Mouse (Mus musculus): ENCODE measurements around the gene Mfsd12. TPM values are rescaled to one million over a fixed set of nuclear protein-coding genes. Genes with fewer than 3 reads are reported as not detected.
A peak's percentile ranks its signal among the peaks of the same experiment; 100 is the strongest.

The Mfsd12 gene
- polyA plus RNA-seq, 1 experiment from 2014 or later: 6.9 TPM

GRCm38 (mm10) chr10:81319330-81319699 lies 38.0 kb upstream of the Mfsd12 start:
- Histone ChIP-seq H3K27me3 (replicated peaks; ENCODE audit: control insufficient read depth, insufficient read depth, low read length) (no peaks in the 10 kb centered on the region), H3K4me3 (ENCODE audit: low read depth, low read length) (peak overlapping the region; percentile 97), H3K9ac (ENCODE audit: low read length) (peak overlapping the region; percentile 37), H3K4me1 (replicated peaks; ENCODE audit: control insufficient read depth, insufficient read depth, low read length) (peaks cover 31% of the 10 kb centered on the region), H3K27ac (ENCODE audit: low read depth) (peak overlapping the region; percentile 88; the same call in 1 of the 2 replicates), H3K36me3 (ENCODE audit: control insufficient read depth, insufficient read depth, low read length) (peaks cover 47% of the 10 kb centered on the region), H3K4me2 (ENCODE audit: low read length) (peak overlapping the region; percentile 72), H3K9me3 (ENCODE audit: control insufficient read depth, low read length) (no peaks in the 10 kb centered on the region)
- no peak for DNase-seq (ENCODE audit: low spot score)
- no peak for ATAC-seq (replicated peaks; ENCODE audit: low FRiP score, low TSS enrichment, low read depth)
- 38% methylated on average over 8 of the region's 8 CpGs for WGBS

- DNase-seq (ENCODE audit: low spot score): peak; percentile 99
- Histone ChIP-seq H3K9me3 (ENCODE audit: control insufficient read depth, low read length) (no peaks in the 10 kb centered on the region), H3K9ac (ENCODE audit: low read length) (peak overlapping the region; percentile 37), H3K27me3 (replicated peaks; ENCODE audit: control insufficient read depth, insufficient read depth, low read length) (no peaks in the 10 kb centered on the region), H3K4me3 (ENCODE audit: low read depth, low read length) (peak overlapping the region; percentile 97), H3K36me3 (ENCODE audit: control insufficient read depth, insufficient read depth, low read length) (peaks cover 47% of the 10 kb centered on the region), H3K4me1 (replicated peaks; ENCODE audit: control insufficient read depth, insufficient read depth, low read length) (peaks cover 31% of the 10 kb centered on the region), H3K4me2 (ENCODE audit: low read length) (peak overlapping the region; percentile 72), H3K27ac (ENCODE audit: low read depth) (peak overlapping the region; percentile 88)
- no peak; the same call in none of the 2 replicates for ATAC-seq (replicated peaks; ENCODE audit: low FRiP score, low TSS enrichment, low read depth)
- under 1% methylated on average over 38 of the region's 38 CpGs for WGBS
Observed at GRCm38 (mm10) chr10:81319741-81320549, 37.3 kb upstream of the Mfsd12 start.

GRCm38 (mm10) chr10:81320550-81321347 lies 36.5 kb upstream of the Mfsd12 start, which contains the start of gene Cactin:
Gene Cactin (plus strand): TSS chr10:81321103.
- H3K4me2 ChIP-seq (ENCODE audit: low read length): peak within 1 kb of the TSS; percentile 94
- WGBS: under 1% methylated on average over 68 of the region's 68 CpGs
- H3K27ac ChIP-seq (ENCODE audit: low read depth): peak within 1 kb of the TSS; percentile 88
- H3K27me3 ChIP-seq (replicated peaks; ENCODE audit: control insufficient read depth, insufficient read depth, low read length): no peaks in the 10 kb centered on the region
- no peaks in the 10 kb centered on the region for H3K9me3 ChIP-seq (ENCODE audit: control insufficient read depth, low read length)
- ATAC-seq (replicated peaks; ENCODE audit: low FRiP score, low TSS enrichment, low read depth) (peak; percentile 91), DNase-seq (ENCODE audit: low spot score) (peak; percentile 98)
- peak within 1 kb of the TSS; percentile 89 for H3K9ac ChIP-seq (ENCODE audit: low read length)
- peaks cover 47% of the 10 kb centered on the region for H3K36me3 ChIP-seq (ENCODE audit: control insufficient read depth, insufficient read depth, low read length)
- H3K4me1 ChIP-seq (replicated peaks; ENCODE audit: control insufficient read depth, insufficient read depth, low read length): peaks cover 31% of the 10 kb centered on the region
- H3K4me3 ChIP-seq (ENCODE audit: low read depth, low read length): peak within 1 kb of the TSS; percentile 97

- Histone ChIP-seq H3K4me3 (ENCODE audit: low read depth, low read length) (peak overlapping the region; percentile 97), H3K36me3 (ENCODE audit: control insufficient read depth, insufficient read depth, low read length) (peaks cover 48% of the 10 kb centered on the region), H3K4me2 (ENCODE audit: low read length) (peak overlapping the region; percentile 94), H3K27me3 (replicated peaks; ENCODE audit: control insufficient read depth, insufficient read depth, low read length) (no peaks in the 10 kb centered on the region), H3K9ac (ENCODE audit: low read length) (peak overlapping the region; percentile 89), H3K9me3 (ENCODE audit: control insufficient read depth, low read length) (no peaks in the 10 kb centered on the region), H3K27ac (ENCODE audit: low read depth) (peak overlapping the region; percentile 88), H3K4me1 (replicated peaks; ENCODE audit: control insufficient read depth, insufficient read depth, low read length) (peaks cover 29% of the 10 kb centered on the region)
- peak; percentile 0; the same call in 1 of the 2 replicates for ATAC-seq (replicated peaks; ENCODE audit: low FRiP score, low TSS enrichment, low read depth)
- 3% methylated on average over 20 of the region's 20 CpGs for WGBS
- no peak for DNase-seq (ENCODE audit: low spot score)
Observed at GRCm38 (mm10) chr10:81321436-81321835, 35.9 kb upstream of the Mfsd12 start.

- no peak overlapping the region for H3K9ac ChIP-seq (ENCODE audit: low read length)
- H3K4me2 ChIP-seq (ENCODE audit: low read length): no peak overlapping the region
- no peak for ATAC-seq (replicated peaks; ENCODE audit: low FRiP score, low TSS enrichment, low read depth)
- H3K27me3 ChIP-seq (replicated peaks; ENCODE audit: control insufficient read depth, insufficient read depth, low read length): no peaks in the 10 kb centered on the region
- no peak overlapping the region for H3K27ac ChIP-seq (ENCODE audit: low read depth)
- DNase-seq (ENCODE audit: low spot score): no peak
- H3K4me1 ChIP-seq (replicated peaks; ENCODE audit: control insufficient read depth, insufficient read depth, low read length): peaks cover 22% of the 10 kb centered on the region
- H3K9me3 ChIP-seq (ENCODE audit: control insufficient read depth, low read length): no peaks in the 10 kb centered on the region
- 94% methylated on average over 27 of the region's 27 CpGs for WGBS
- peaks cover 57% of the 10 kb centered on the region for H3K36me3 ChIP-seq (ENCODE audit: control insufficient read depth, insufficient read depth, low read length)
- H3K4me3 ChIP-seq (ENCODE audit: low read depth, low read length): peak overlapping the region; percentile 97; the same call in 1 of the 2 replicates
Observed at GRCm38 (mm10) chr10:81322444-81322843, 34.8 kb upstream of the Mfsd12 start.

- Histone ChIP-seq H3K9me3 (ENCODE audit: control insufficient read depth, low read length) (no peaks in the 10 kb centered on the region), H3K27ac (ENCODE audit: low read depth) (no peak overlapping the region), H3K27me3 (replicated peaks; ENCODE audit: control insufficient read depth, insufficient read depth, low read length) (no peaks in the 10 kb centered on the region), H3K36me3 (ENCODE audit: control insufficient read depth, insufficient read depth, low read length) (peaks cover 54% of the 10 kb centered on the region), H3K4me1 (replicated peaks; ENCODE audit: control insufficient read depth, insufficient read depth, low read length) (peaks cover 25% of the 10 kb centered on the region), H3K4me3 (ENCODE audit: low read depth, low read length) (no peak overlapping the region), H3K4me2 (ENCODE audit: low read length) (no peak overlapping the region), H3K9ac (ENCODE audit: low read length) (no peak overlapping the region)
- no peak for ATAC-seq (replicated peaks; ENCODE audit: low FRiP score, low TSS enrichment, low read depth)
- 93% methylated on average over 23 of the region's 23 CpGs for WGBS
- no peak for DNase-seq (ENCODE audit: low spot score)
Observed at GRCm38 (mm10) chr10:81323141-81323775, 34.0 kb upstream of the Mfsd12 start.

- no peak for ATAC-seq (replicated peaks; ENCODE audit: low FRiP score, low TSS enrichment, low read depth)
- no peak for DNase-seq (ENCODE audit: low spot score)
- WGBS: 91% methylated on average over 18 of the region's 18 CpGs
- peaks cover 30% of the 10 kb centered on the region for H3K4me1 ChIP-seq (replicated peaks; ENCODE audit: control insufficient read depth, insufficient read depth, low read length)
- no peak overlapping the region for H3K27ac ChIP-seq (ENCODE audit: low read depth)
- no peak overlapping the region for H3K4me2 ChIP-seq (ENCODE audit: low read length)
- H3K9ac ChIP-seq (ENCODE audit: low read length): no peak overlapping the region
- H3K36me3 ChIP-seq (ENCODE audit: control insufficient read depth, insufficient read depth, low read length): peaks cover 54% of the 10 kb centered on the region
- no peaks in the 10 kb centered on the region for H3K9me3 ChIP-seq (ENCODE audit: control insufficient read depth, low read length)
- H3K4me3 ChIP-seq (ENCODE audit: low read depth, low read length): no peak overlapping the region
- H3K27me3 ChIP-seq (replicated peaks; ENCODE audit: control insufficient read depth, insufficient read depth, low read length): no peaks in the 10 kb centered on the region
Observed at GRCm38 (mm10) chr10:81323791-81324530, 33.3 kb upstream of the Mfsd12 start.

- Histone ChIP-seq H3K4me1 (replicated peaks; ENCODE audit: control insufficient read depth, insufficient read depth, low read length) (peaks cover 32% of the 10 kb centered on the region), H3K4me2 (ENCODE audit: low read length) (no peak overlapping the region), H3K9ac (ENCODE audit: low read length) (no peak overlapping the region), H3K27me3 (replicated peaks; ENCODE audit: control insufficient read depth, insufficient read depth, low read length) (no peaks in the 10 kb centered on the region), H3K4me3 (ENCODE audit: low read depth, low read length) (no peak overlapping the region), H3K27ac (ENCODE audit: low read depth) (no peak overlapping the region), H3K9me3 (ENCODE audit: control insufficient read depth, low read length) (no peaks in the 10 kb centered on the region), H3K36me3 (ENCODE audit: control insufficient read depth, insufficient read depth, low read length) (peaks cover 54% of the 10 kb centered on the region)
- DNase-seq (ENCODE audit: low spot score): no peak
- ATAC-seq (replicated peaks; ENCODE audit: low FRiP score, low TSS enrichment, low read depth): no peak
- WGBS: 93% methylated on average over 21 of the region's 21 CpGs
Observed at GRCm38 (mm10) chr10:81325176-81325575, 32.1 kb upstream of the Mfsd12 start.

All from intestine, embryonic 14.5 days (tissue).